ENCODE assay signal across 8 mouse cellular contexts in genomic region chr6:31218139-31218750, GRCm38 (mm10).
DNase-seq lines count a peak whose midpoint lies in the region; ATAC-seq and TF ChIP-seq lines count a peak whose summit lies in the region.

No protein-coding gene starts in this region.

- peak overlapping the region; percentile 86 for H3K4me3 ChIP-seq in embryonic facial prominence, embryonic 10.5 days
- peak overlapping the region; percentile 80 for H3K4me3 ChIP-seq in kidney, adult 2 months (ENCODE audit: insufficient read depth, low read depth, low read length)
- H3K4me3 ChIP-seq in limb, embryonic 12.5 days (replicated peaks): peak overlapping the region; percentile 76
- H3K4me3 ChIP-seq in midbrain, embryonic 14.5 days (replicated peaks; ENCODE audit: low read depth, low read length): peak overlapping the region; percentile 72
- peak overlapping the region; percentile 75 for H3K4me3 ChIP-seq in stomach, embryonic 15.5 days (replicated peaks)

- no peak for TF ChIP-seq POLR2A in kidney, adult 2 months (IDR thresholded peaks at IDR 0.05; ENCODE audit: low read depth, low read length)

- peaks cover 94% of the 10 kb centered on the region for H3K27me3 ChIP-seq in embryonic facial prominence, embryonic 10.5 days (replicated peaks; ENCODE audit: low read depth, poor library complexity, severe bottlenecking)
- H3K27me3 ChIP-seq in kidney, adult 2 months (replicated peaks; ENCODE audit: control insufficient read depth, insufficient read depth, low read length): no peaks in the 10 kb centered on the region
- H3K27me3 ChIP-seq in limb, embryonic 12.5 days: peaks cover 92% of the 10 kb centered on the region
- peaks cover 30% of the 10 kb centered on the region for H3K27me3 ChIP-seq in midbrain, embryonic 14.5 days (ENCODE audit: control insufficient read depth, insufficient read depth, low read length)
- peaks cover 48% of the 10 kb centered on the region for H3K27me3 ChIP-seq in stomach, embryonic 15.5 days (replicated peaks)

- peak overlapping the region; percentile 10; the same call in 1 of the 2 replicates for H3K27ac ChIP-seq in embryonic facial prominence, embryonic 10.5 days (replicated peaks)
- H3K27ac ChIP-seq in kidney, adult 2 months (ENCODE audit: insufficient read depth, low read depth, low read length): peak overlapping the region; percentile 100
- H3K27ac ChIP-seq in limb, embryonic 12.5 days: no peak overlapping the region
- no peak overlapping the region for H3K27ac ChIP-seq in midbrain, embryonic 14.5 days (replicated peaks; ENCODE audit: low read depth, low read length)
- no peak overlapping the region for H3K27ac ChIP-seq in stomach, embryonic 15.5 days

- ATAC-seq in limb, embryonic 12.5 days (ENCODE audit: insufficient number of reproducible peaks, insufficient read depth, low FRiP score, low TSS enrichment, low read depth): no peak
- no peak for ATAC-seq in midbrain, embryonic 14.5 days (ENCODE audit: low FRiP score, low TSS enrichment)
- ATAC-seq in stomach, embryonic 15.5 days (ENCODE audit: insufficient read depth, low FRiP score, low read depth): no peak

- no peak overlapping the region; the same call in 1 of the 2 replicates for H3K9ac ChIP-seq in limb, embryonic 12.5 days (replicated peaks)
- peak overlapping the region; percentile 48 for H3K9ac ChIP-seq in midbrain, embryonic 14.5 days (replicated peaks; ENCODE audit: low read length)
- H3K9ac ChIP-seq in stomach, embryonic 15.5 days: peak overlapping the region; percentile 9; the same call in 1 of the 2 replicates

- H3K4me1 ChIP-seq in embryonic facial prominence, embryonic 10.5 days: peaks cover 51% of the 10 kb centered on the region
- peaks cover 17% of the 10 kb centered on the region for H3K4me1 ChIP-seq in kidney, adult 2 months (ENCODE audit: control insufficient read depth, insufficient read depth, low read length)
- peaks cover 32% of the 10 kb centered on the region for H3K4me1 ChIP-seq in limb, embryonic 12.5 days (replicated peaks)
- H3K4me1 ChIP-seq in midbrain, embryonic 14.5 days (ENCODE audit: control insufficient read depth, insufficient read depth, low read length): peaks cover 32% of the 10 kb centered on the region
- peaks cover 17% of the 10 kb centered on the region for H3K4me1 ChIP-seq in stomach, embryonic 15.5 days

- no peaks in the 10 kb centered on the region for H3K9me3 ChIP-seq in embryonic facial prominence, embryonic 10.5 days
- no peaks in the 10 kb centered on the region for H3K9me3 ChIP-seq in limb, embryonic 12.5 days
- H3K9me3 ChIP-seq in midbrain, embryonic 14.5 days (ENCODE audit: control insufficient read depth, low read length): no peaks in the 10 kb centered on the region
- H3K9me3 ChIP-seq in stomach, embryonic 15.5 days: no peaks in the 10 kb centered on the region

- DNase-seq in 416B (ENCODE audit: low read depth) (peak; percentile 90), adipocyte (ENCODE audit: low spot score) (peak; percentile 87)
- peak; percentile 71 for DNase-seq in embryonic facial prominence, embryonic 10.5 days (ENCODE audit: low spot score)
- DNase-seq in heart, adult 8-10 months (ENCODE audit: low spot score): peak; percentile 84
- DNase-seq in kidney, adult 2 months: peak; percentile 86
- peak; percentile 76 for DNase-seq in midbrain, embryonic 14.5 days

- no peaks in the 10 kb centered on the region for H3K36me3 ChIP-seq in embryonic facial prominence, embryonic 10.5 days (replicated peaks)
- H3K36me3 ChIP-seq in kidney, adult 2 months (ENCODE audit: control insufficient read depth, insufficient read depth, low read length): no peaks in the 10 kb centered on the region
- H3K36me3 ChIP-seq in limb, embryonic 12.5 days: no peaks in the 10 kb centered on the region
- H3K36me3 ChIP-seq in midbrain, embryonic 14.5 days (ENCODE audit: control insufficient read depth, insufficient read depth, low read length): no peaks in the 10 kb centered on the region
- H3K36me3 ChIP-seq in stomach, embryonic 15.5 days: no peaks in the 10 kb centered on the region

- WGBS in embryonic facial prominence, embryonic 10.5 days: under 1% methylated on average over 40 of the region's 40 CpGs
- under 1% methylated on average over 40 of the region's 40 CpGs for WGBS in kidney, adult 2 months
- under 1% methylated on average over 40 of the region's 40 CpGs for WGBS in limb, embryonic 12.5 days
- under 1% methylated on average over 40 of the region's 40 CpGs for WGBS in midbrain, embryonic 14.5 days
- WGBS in stomach, embryonic 15.5 days: under 1% methylated on average over 40 of the region's 40 CpGs

- TF ChIP-seq CTCF in kidney, adult 2 months (conservative IDR thresholded peaks at IDR 0.05; ENCODE audit: insufficient read depth, insufficient read length, low read depth, low read length): no peak

- H3K4me2 ChIP-seq in limb, embryonic 12.5 days: peak overlapping the region; percentile 100
- peak overlapping the region; percentile 97 for H3K4me2 ChIP-seq in midbrain, embryonic 14.5 days (ENCODE audit: low read length)
- H3K4me2 ChIP-seq in stomach, embryonic 15.5 days: peak overlapping the region; percentile 100

Comparison
In these comparisons a context has a peak if more than half of its experiments do, and no peak if none do; other contexts are left out.
1. H3K27ac ChIP-seq: peak in embryonic facial prominence, embryonic 10.5 days (single experiment) and kidney, adult 2 months (single experiment); none in limb, embryonic 12.5 days (single experiment), midbrain, embryonic 14.5 days (single experiment) and stomach, embryonic 15.5 days (single experiment).
2. Peak in every context shown above with its lines, with median percentiles within 50 percentile points of each other: DNase-seq, H3K4me3 ChIP-seq and H3K4me2 ChIP-seq.